Mouse (Mus musculus): Measurements from ENCODE around the gene Foxb1.

Gene Foxb1

GRCm38 (mm10) chr9:69760371-69761301, at the start of gene Foxb1:
TSS of gene Foxb1 (minus strand) at chr9:69760940.
- in situ Hi-C loops (cut with MboI, MseI), result no loop called here

- in situ Hi-C loops (cut with MboI, MseI), result no loop called here
These were observed 29.8 kb upstream of the Foxb1 start for GRCm38 (mm10) chr9:69790562-69790961.

- in situ Hi-C loops (cut with MboI, MseI), result no loop called here
These were observed 19.3 kb upstream of the Foxb1 start for GRCm38 (mm10) chr9:69779996-69780395.

GRCm38 (mm10) chr9:69769949-69770585, 9.3 kb upstream of the Foxb1 start:
- in situ Hi-C loops (cut with MboI, MseI), result no loop called here

- in situ Hi-C loops (cut with MboI, MseI), result no loop called here
These were observed 8.6 kb upstream of the Foxb1 start for GRCm38 (mm10) chr9:69769091-69769948.

DNA sequence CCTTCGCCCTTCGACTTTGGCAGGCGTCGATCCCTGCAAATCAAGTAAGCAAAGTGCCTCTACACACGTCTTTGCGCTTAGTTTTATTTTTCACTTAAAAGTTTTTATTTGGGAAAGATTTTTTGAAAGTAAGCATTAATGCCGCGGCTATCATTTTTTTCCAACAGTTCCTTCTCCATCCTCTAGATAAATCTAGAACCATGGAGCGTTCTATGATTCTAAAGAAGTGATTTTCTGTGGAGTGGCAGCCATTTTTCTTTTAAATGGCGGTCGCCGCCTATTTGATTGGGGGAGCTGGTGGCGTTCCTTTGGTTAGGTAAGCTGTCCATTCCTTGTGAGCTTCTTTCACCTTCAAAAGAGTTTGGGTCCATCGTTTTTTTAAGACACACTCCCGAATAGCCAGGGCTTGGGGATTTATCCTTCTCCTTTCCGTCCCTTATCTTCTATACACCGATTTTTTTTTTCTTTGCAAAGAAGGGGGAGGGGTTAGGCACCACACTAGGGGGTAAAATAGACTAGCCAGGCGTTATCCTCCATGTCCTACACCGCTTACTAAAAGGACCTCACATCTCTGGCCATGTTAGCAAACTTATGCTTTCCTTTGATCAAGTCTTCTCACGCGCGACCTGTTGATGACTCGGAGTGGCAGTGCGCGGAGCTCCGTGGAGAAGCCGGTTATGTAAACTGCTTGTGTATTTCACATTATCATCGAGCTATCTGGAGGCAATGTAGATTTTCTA, 7.6 kb upstream of the Foxb1 start:
- in situ Hi-C loops (cut with MboI, MseI), result no loop called here

GRCm38 (mm10) chr9:69767421-69767820, 6.7 kb upstream of the Foxb1 start:
- in situ Hi-C loops (cut with MboI, MseI), result no loop called here

DNA sequence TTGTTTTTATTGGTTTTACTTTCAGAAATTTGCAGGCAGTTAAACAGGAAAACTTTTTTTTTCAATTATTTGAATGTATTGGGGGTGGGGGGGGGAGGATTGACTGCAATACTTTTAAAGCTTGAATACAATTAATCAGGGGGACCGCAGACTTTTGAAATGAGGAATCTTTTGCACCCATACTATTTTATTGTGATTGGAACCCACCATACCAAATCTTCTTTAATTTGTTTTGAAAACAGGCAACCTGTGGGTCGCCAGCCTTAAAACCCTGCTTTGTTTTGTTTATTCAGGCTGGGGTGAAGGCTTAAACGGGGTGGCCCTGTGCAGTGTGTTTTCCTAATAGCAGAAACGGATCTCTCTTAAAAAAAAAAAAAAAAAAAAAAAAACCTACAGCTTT, 6.2 kb upstream of the Foxb1 start:
- in situ Hi-C loops (cut with MboI, MseI), result no loop called here

DNA sequence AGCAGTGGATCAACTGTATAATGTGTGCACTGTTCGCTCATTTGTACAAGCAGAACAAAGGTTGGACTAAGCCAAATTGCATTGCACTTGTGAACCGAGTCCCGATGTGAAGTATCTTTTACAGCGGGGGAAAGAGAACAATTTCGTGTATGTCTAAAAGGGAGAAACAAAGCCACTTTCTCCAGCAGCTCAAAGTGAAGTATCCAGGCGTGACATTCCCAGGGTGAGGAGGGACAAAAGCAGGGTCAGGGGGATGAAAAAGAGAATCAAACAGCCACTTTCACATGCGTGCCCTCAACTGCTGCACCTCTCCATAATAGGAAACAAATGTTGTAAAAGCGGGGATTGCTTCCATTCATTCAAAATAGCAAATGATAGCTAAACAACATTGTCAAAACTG, 5.6 kb upstream of the Foxb1 start:
- in situ Hi-C loops (cut with MboI, MseI), result no loop called here

DNA sequence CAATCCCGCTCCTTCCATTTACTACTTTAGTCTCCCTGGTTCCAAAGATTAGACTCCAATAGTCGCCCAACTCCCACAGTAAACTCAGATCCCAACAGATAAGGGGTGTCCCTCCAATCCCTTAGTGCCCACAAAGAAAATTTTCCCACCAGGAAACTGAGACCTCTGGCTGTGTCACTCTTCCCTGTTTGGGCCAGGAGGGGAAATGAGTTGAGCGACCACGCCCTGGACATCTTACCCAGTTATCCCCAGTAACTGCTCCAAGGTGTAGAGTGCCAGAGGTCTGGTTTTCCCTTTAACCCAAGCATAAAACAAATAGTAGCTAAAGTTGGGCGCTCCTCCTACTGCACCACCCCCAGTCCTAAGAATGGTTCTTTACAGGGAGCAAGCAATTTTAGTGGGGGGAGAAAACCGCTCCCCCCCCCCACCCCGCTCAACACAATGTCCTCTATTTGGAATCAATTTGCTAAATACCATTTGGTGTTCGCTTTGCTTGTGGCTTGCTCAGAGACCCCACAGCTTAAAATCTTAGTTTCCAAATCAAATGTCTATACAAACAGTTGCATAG, 4.8 kb upstream of the Foxb1 start:
- in situ Hi-C loops (cut with MboI, MseI), result no loop called here

GRCm38 (mm10) chr9:69764586-69765482, 4.1 kb upstream of the Foxb1 start:
- in situ Hi-C loops (cut with MboI, MseI), result no loop called here

- in situ Hi-C loops (cut with MboI, MseI), result no loop called here
These were observed 3.2 kb upstream of the Foxb1 start for GRCm38 (mm10) chr9:69763681-69764585.

GRCm38 (mm10) chr9:69762703-69763102, 2.0 kb upstream of the Foxb1 start:
- in situ Hi-C loops (cut with MboI, MseI), result no loop called here

GRCm38 (mm10) chr9:69762221-69762620, 1.5 kb upstream of the Foxb1 start:
- in situ Hi-C loops (cut with MboI, MseI), result no loop called here

DNA sequence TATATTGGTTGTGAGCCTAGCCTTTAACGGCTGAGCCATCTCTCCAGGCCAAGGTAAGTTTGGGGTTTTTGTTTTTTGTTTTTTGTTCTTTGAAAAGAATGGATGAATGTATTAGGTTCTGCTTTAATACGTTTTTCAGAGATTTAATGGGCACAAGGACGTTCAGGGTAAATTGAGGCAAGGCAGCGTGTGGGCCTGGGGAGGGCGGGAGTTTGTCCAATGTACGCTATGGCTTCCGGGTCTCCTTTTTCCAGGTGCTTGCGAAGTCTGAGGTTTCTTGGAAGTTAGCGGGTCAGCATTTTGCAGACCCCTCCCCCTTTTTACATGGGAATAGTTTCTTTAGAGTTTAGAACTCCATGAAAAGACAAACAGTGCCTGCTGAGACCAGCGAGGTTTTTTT, 829 bp upstream of the Foxb1 start:
- in situ Hi-C loops (cut with MboI, MseI), result no loop called here

DNA sequence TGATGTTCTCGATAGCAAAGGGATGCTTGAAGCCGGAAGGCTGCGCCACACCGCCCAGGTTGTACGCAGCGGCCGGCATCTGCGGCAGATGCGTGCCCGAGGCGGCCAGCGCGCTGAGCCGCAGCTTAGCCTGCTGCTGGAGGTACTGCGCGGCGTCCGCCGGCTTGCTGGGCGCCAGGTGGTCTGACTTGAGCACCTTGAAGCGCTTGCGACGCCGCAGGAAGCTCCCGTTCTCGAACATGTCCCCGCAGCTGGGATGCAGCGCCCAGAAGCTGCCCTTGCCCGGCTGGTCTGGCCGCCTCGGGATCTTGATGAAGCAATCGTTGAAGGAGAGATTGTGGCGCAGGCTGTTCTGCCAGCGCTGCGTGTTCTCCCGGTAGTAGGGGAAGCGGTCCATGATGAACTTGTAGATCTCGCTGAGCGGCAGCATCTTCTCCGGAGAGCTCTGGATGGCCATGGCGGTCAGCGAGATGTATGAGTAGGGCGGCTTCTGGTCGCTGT, 969 bp downstream of the Foxb1 start:
- in situ Hi-C loops (cut with MboI, MseI), result no loop called here

DNA sequence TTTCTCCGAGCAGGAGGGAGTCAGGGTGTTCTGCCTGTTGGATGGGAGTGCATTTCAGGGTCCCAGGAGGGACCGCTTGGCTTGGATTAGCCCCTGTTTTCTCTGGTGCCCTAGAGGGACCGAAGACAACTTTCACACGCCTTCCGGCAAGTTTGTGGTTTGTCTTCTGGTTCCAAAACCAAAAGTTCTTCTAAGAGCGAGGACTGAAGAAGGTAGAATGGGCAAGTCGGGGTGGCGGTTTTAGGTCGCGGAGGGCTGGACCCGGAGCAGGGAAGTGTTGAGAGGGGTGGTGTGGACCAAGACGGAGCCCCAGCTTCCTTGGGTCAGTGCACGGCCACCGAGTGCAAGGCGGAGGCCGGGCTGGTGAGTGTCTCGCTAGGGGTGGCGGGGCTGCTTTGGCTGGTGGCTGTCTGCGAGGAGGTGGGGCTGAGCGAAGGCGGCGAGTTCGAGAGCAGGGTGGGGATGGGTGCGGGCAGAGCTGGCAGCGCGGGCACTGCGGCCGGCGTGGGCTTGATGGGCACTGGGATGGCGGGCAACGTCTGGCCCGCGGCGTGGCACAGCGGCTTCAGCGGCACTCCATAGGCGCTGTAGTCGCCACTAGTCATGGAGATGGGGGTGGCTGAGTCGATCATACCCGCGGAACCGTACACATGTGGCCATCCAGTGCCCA, 1.7 kb downstream of the Foxb1 start:
- in situ Hi-C loops (cut with MboI, MseI), result no loop called here

DNA sequence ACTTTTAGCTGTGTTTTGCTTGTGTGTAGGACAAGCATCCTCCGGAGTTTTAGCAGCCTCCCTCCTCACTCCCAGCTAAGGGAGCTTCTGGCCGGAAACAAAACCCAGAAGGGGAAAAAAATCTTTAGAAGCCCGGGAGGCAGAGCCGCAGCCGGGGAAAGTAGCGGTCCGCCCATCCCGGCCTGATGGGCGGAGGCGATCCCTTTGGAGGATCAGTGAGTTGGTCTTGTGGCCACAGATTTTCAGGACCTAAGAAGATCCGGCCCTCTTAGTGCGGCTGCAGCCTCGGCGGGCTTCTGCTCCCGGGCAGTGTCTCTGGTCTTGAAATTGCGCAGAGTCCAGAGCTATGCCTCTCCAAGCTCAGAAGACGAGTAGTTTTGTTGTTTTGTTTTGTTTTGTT, 2.2 kb downstream of the Foxb1 start:
- in situ Hi-C loops (cut with MboI, MseI), result no loop called here
